Mouse (Mus musculus): Measurements from ENCODE around the gene Slc22a13. TPM values are rescaled to one million over a fixed set of nuclear protein-coding genes. Genes with fewer than 3 reads are reported as not detected.

The Slc22a13 gene
- polyA plus RNA-seq (2012; rRNA removed) (0.06 TPM in 1 of 2 replicates, not detected in the other), polyA plus RNA-seq (2014; fragmentation: Nextera tagmentation; extraction: Ambion mirVana) (not detected in 2 replicates)

DNA sequence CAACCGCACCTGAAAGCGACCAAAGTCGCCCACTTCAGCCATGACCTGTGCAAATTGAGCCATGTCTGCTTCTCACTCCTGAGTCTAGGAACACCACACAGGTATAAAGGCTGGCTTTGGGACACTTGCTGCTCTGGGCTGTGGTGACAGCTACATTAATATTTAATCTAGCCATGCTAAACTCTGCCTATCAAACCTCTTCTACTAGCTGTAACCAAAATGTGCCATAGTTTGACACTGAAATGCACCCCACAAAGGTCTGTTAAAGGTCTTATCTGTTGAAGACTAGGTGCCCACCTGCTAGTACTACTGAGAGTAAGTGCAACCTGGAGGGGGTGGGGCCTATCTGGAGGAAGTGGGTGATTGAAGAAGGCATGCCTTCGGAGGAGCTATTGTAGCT is at the start of gene Slc22a13:
Gene Slc22a13, minus strand, starts transcription at position 101 of the 400 bp plus-strand sequence.
- no peak within 1 kb of the TSS for H3K27ac ChIP-seq (replicated peaks; ENCODE audit: low read depth, low read length)
- H3K4me2 ChIP-seq (replicated peaks; ENCODE audit: low read depth, low read length, severe bottlenecking) = no peak within 1 kb of the TSS
- no peaks in the 10 kb centered on the region for H3K36me3 ChIP-seq (ENCODE audit: control insufficient read depth, insufficient read depth, low read length)
- H3K27me3 ChIP-seq (ENCODE audit: control insufficient read depth, insufficient read depth, low read length) = no peaks in the 10 kb centered on the region
- ATAC-seq (ENCODE audit: low FRiP score, low read depth) (no peak), DNase-seq (ENCODE audit: low spot score) (no peak)
- 96% methylated on average over 4 of the region's 4 CpGs for WGBS
- H3K9me3 ChIP-seq (ENCODE audit: control insufficient read depth, low read length) = no peaks in the 10 kb centered on the region
- H3K9ac ChIP-seq (ENCODE audit: low read depth, low read length, severe bottlenecking) = no peak within 1 kb of the TSS
- H3K4me3 ChIP-seq (replicated peaks; ENCODE audit: low read length) = no peak within 1 kb of the TSS
- TF ChIP-seq POLR2A (IDR thresholded peaks at IDR 0.05; ENCODE audit: borderline replicate concordance, extremely low read depth, insufficient read depth, insufficient read length) = no peak
- no peaks in the 10 kb centered on the region for H3K4me1 ChIP-seq (ENCODE audit: control insufficient read depth, insufficient read depth, low read length)

- TF ChIP-seq POLR2A (IDR thresholded peaks at IDR 0.05; ENCODE audit: borderline replicate concordance, extremely low read depth, insufficient read depth, insufficient read length) = no peak
Measured at GRCm38 (mm10) chr9:119258128-119258527, 49.2 kb upstream of the Slc22a13 start.

GRCm38 (mm10) chr9:119256161-119256560 is 47.3 kb upstream of the Slc22a13 start:
- ATAC-seq (ENCODE audit: low FRiP score, low read depth) (no peak), DNase-seq (ENCODE audit: low spot score) (no peak)
- H3K27ac ChIP-seq (replicated peaks; ENCODE audit: low read depth, low read length) = no peak overlapping the region
- H3K4me1 ChIP-seq (ENCODE audit: control insufficient read depth, insufficient read depth, low read length) = no peaks in the 10 kb centered on the region
- H3K4me3 ChIP-seq (replicated peaks; ENCODE audit: low read length) = no peak overlapping the region
- TF ChIP-seq POLR2A (IDR thresholded peaks at IDR 0.05; ENCODE audit: borderline replicate concordance, extremely low read depth, insufficient read depth, insufficient read length) = no peak
- 96% methylated on average over 12 of the region's 12 CpGs for WGBS
- H3K27me3 ChIP-seq (ENCODE audit: control insufficient read depth, insufficient read depth, low read length) = no peaks in the 10 kb centered on the region
- no peaks in the 10 kb centered on the region for H3K9me3 ChIP-seq (ENCODE audit: control insufficient read depth, low read length)
- no peak overlapping the region for H3K9ac ChIP-seq (ENCODE audit: low read depth, low read length, severe bottlenecking)
- no peak overlapping the region for H3K4me2 ChIP-seq (replicated peaks; ENCODE audit: low read depth, low read length, severe bottlenecking)
- peaks cover 44% of the 10 kb centered on the region for H3K36me3 ChIP-seq (ENCODE audit: control insufficient read depth, insufficient read depth, low read length)

More at GRCm38 (mm10) chr9:119258128-119258527, 49.2 kb upstream of the Slc22a13 start:
- ATAC-seq (ENCODE audit: low FRiP score, low read depth) (no peak), DNase-seq (ENCODE audit: low spot score) (no peak)
- Histone ChIP-seq H3K4me2 (replicated peaks; ENCODE audit: low read depth, low read length, severe bottlenecking) (no peak overlapping the region), H3K4me3 (replicated peaks; ENCODE audit: low read length) (no peak overlapping the region), H3K4me1 (ENCODE audit: control insufficient read depth, insufficient read depth, low read length) (no peaks in the 10 kb centered on the region), H3K9ac (ENCODE audit: low read depth, low read length, severe bottlenecking) (no peak overlapping the region), H3K27ac (replicated peaks; ENCODE audit: low read depth, low read length) (no peak overlapping the region), H3K27me3 (ENCODE audit: control insufficient read depth, insufficient read depth, low read length) (no peaks in the 10 kb centered on the region), H3K9me3 (ENCODE audit: control insufficient read depth, low read length) (no peaks in the 10 kb centered on the region), H3K36me3 (ENCODE audit: control insufficient read depth, insufficient read depth, low read length) (peaks cover 51% of the 10 kb centered on the region)
- WGBS = 89% methylated on average over 5 of the region's 5 CpGs

- no peak overlapping the region for H3K4me2 ChIP-seq (replicated peaks; ENCODE audit: low read depth, low read length, severe bottlenecking)
- no peak overlapping the region for H3K9ac ChIP-seq (ENCODE audit: low read depth, low read length, severe bottlenecking)
- H3K4me1 ChIP-seq (ENCODE audit: control insufficient read depth, insufficient read depth, low read length) = no peaks in the 10 kb centered on the region
- H3K36me3 ChIP-seq (ENCODE audit: control insufficient read depth, insufficient read depth, low read length) = peaks cover 45% of the 10 kb centered on the region
- no peak overlapping the region for H3K27ac ChIP-seq (replicated peaks; ENCODE audit: low read depth, low read length)
- ATAC-seq (ENCODE audit: low FRiP score, low read depth) = no peak
- no peak overlapping the region for H3K4me3 ChIP-seq (replicated peaks; ENCODE audit: low read length)
- H3K27me3 ChIP-seq (ENCODE audit: control insufficient read depth, insufficient read depth, low read length) = no peaks in the 10 kb centered on the region
- no peak for TF ChIP-seq POLR2A (IDR thresholded peaks at IDR 0.05; ENCODE audit: borderline replicate concordance, extremely low read depth, insufficient read depth, insufficient read length)
- no peaks in the 10 kb centered on the region for H3K9me3 ChIP-seq (ENCODE audit: control insufficient read depth, low read length)
- no peak for DNase-seq (ENCODE audit: low spot score)
- WGBS = 98% methylated on average over 1 of the region's 1 CpGs
Measured at GRCm38 (mm10) chr9:119255096-119255495, 46.2 kb upstream of the Slc22a13 start.

DNA sequence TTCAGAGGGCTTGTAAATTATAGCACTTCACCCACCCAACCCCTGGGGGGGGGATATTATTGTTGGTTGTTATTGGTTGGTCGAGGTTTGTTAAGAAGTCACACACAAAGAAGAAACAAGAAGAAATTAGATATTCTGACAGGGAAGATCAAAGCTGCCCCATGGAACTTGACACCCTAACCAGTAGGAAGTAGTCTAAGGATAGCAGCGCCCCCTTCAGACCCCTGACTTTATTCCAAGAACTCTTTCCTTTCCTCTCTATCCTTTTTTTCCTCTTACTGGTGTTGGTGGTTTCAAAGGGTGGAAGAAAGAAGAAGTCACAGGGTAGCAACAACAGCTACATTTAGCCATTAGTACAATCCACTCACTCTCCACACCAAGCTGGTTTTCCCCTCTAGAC is 45.3 kb upstream of the Slc22a13 start:
- Histone ChIP-seq H3K36me3 (ENCODE audit: control insufficient read depth, insufficient read depth, low read length) (peaks cover 46% of the 10 kb centered on the region), H3K4me3 (replicated peaks; ENCODE audit: low read length) (no peak overlapping the region), H3K27me3 (ENCODE audit: control insufficient read depth, insufficient read depth, low read length) (no peaks in the 10 kb centered on the region), H3K9me3 (ENCODE audit: control insufficient read depth, low read length) (no peaks in the 10 kb centered on the region), H3K4me1 (ENCODE audit: control insufficient read depth, insufficient read depth, low read length) (no peaks in the 10 kb centered on the region), H3K9ac (ENCODE audit: low read depth, low read length, severe bottlenecking) (no peak overlapping the region), H3K4me2 (replicated peaks; ENCODE audit: low read depth, low read length, severe bottlenecking) (no peak overlapping the region), H3K27ac (replicated peaks; ENCODE audit: low read depth, low read length) (no peak overlapping the region)
- ATAC-seq (ENCODE audit: low FRiP score, low read depth) (no peak), DNase-seq (ENCODE audit: low spot score) (no peak)
- TF ChIP-seq POLR2A (IDR thresholded peaks at IDR 0.05; ENCODE audit: borderline replicate concordance, extremely low read depth, insufficient read depth, insufficient read length) = no peak
- 73% methylated on average over 2 of the region's 2 CpGs for WGBS

DNA sequence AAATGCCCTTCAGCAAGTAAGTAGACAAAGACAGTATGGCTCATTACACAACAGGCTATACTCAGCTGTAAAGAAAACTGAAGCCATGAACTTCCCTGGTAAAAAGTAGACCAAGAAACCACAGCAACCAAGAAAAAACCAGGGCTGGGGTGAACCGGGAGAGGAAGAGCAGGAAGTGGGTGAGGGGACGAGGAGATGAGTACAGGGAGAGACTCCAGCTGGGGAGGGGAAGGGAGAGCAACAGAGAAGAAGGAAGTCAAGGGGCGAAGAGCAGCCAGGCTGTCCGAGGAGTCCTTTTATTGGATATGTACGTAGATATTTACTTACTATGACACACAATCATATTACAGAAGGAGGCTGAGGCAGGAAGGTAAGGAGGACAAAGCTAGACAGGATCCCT is 39.1 kb upstream of the Slc22a13 start:
- no peak overlapping the region for H3K27ac ChIP-seq (replicated peaks; ENCODE audit: low read depth, low read length)
- no peak overlapping the region for H3K4me2 ChIP-seq (replicated peaks; ENCODE audit: low read depth, low read length, severe bottlenecking)
- no peak overlapping the region for H3K9ac ChIP-seq (ENCODE audit: low read depth, low read length, severe bottlenecking)
- DNase-seq (ENCODE audit: low spot score) = no peak
- no peak overlapping the region for H3K4me3 ChIP-seq (replicated peaks; ENCODE audit: low read length)
- H3K4me1 ChIP-seq (ENCODE audit: control insufficient read depth, insufficient read depth, low read length) = no peaks in the 10 kb centered on the region
- 84% methylated on average over 5 of the region's 5 CpGs for WGBS
- H3K9me3 ChIP-seq (ENCODE audit: control insufficient read depth, low read length) = no peaks in the 10 kb centered on the region
- ATAC-seq (ENCODE audit: low FRiP score, low read depth) = no peak
- no peak for TF ChIP-seq POLR2A (IDR thresholded peaks at IDR 0.05; ENCODE audit: borderline replicate concordance, extremely low read depth, insufficient read depth, insufficient read length)
- no peaks in the 10 kb centered on the region for H3K27me3 ChIP-seq (ENCODE audit: control insufficient read depth, insufficient read depth, low read length)
- H3K36me3 ChIP-seq (ENCODE audit: control insufficient read depth, insufficient read depth, low read length) = peaks cover 16% of the 10 kb centered on the region
